In genomic region chr3:104520471-104520870, GRCm38 (mm10) we compare ENCODE assay signal across 28 mouse cellular contexts. TPM values are rescaled to one million over a fixed set of nuclear protein-coding genes. Genes with fewer than 3 reads are reported as not detected.
A peak's percentile ranks its signal among the peaks of the same experiment; 100 is the strongest.
DNase-seq lines count a peak whose midpoint lies in the region; ATAC-seq lines count a peak whose summit lies in the region.
"Had no signal": no experiment of that assay in that cellular context is flagged by ENCODE, and none has a peak within 500 bp of the region (broad histone marks: within the 10 kb centered on the region; RNA-seq: fewer than 3 reads in every experiment).

No protein-coding gene starts in this region.

- H3K27me3 ChIP-seq in heart, embryonic 10.5 days (ENCODE audit: insufficient read depth, poor library complexity, severe bottlenecking) = no peaks in the 10 kb centered on the region
- no peaks in the 10 kb centered on the region for H3K27me3 ChIP-seq in heart, embryonic 12.5 days (replicated peaks)
- H3K27me3 ChIP-seq: CH12.LX; embryonic facial prominence, embryonic 13.5 days; embryonic facial prominence, embryonic 15.5 days; forebrain, embryonic 12.5 days had no signal

- no peaks in the 10 kb centered on the region for H3K36me3 ChIP-seq in heart, embryonic 10.5 days
- no peaks in the 10 kb centered on the region for H3K36me3 ChIP-seq in heart, embryonic 12.5 days
- H3K36me3 ChIP-seq: embryonic facial prominence, embryonic 13.5 days; embryonic facial prominence, embryonic 15.5 days; forebrain, embryonic 10.5 days; forebrain, embryonic 12.5 days; G1E had no signal

- no peak overlapping the region for H3K9ac ChIP-seq in heart, embryonic 12.5 days
- H3K9ac ChIP-seq: embryonic facial prominence, embryonic 13.5 days; embryonic facial prominence, embryonic 15.5 days; forebrain, embryonic 12.5 days had no signal

- no peak overlapping the region for H3K27ac ChIP-seq in heart, embryonic 10.5 days
- no peak overlapping the region for H3K27ac ChIP-seq in heart, embryonic 12.5 days (ENCODE audit: poor library complexity, severe bottlenecking)
- H3K27ac ChIP-seq: embryonic facial prominence, embryonic 13.5 days; embryonic facial prominence, embryonic 15.5 days; forebrain, embryonic 10.5 days; forebrain, embryonic 12.5 days had no signal

- ATAC-seq in heart, embryonic 12.5 days (ENCODE audit: insufficient number of reproducible peaks, low FRiP score) = no peak
- ATAC-seq in megakaryocyte, adult 5-6 weeks (ENCODE audit: poor library complexity, severe bottlenecking) = no peak
- ATAC-seq: activated CD4-positive, CD25-positive, alpha-beta regulatory T cell, adult 4 months; CD4-positive, CD25-positive, alpha-beta regulatory T cell, adult 4 months; forebrain, embryonic 14.5 days; forebrain, embryonic 16.5 days had no signal

- 61% methylated on average over 3 of the region's 3 CpGs for WGBS in heart, embryonic 10.5 days
- 62% methylated on average over 3 of the region's 3 CpGs for WGBS in heart, embryonic 12.5 days

- H3K4me3 ChIP-seq in heart, embryonic 10.5 days = no peak overlapping the region
- H3K4me3 ChIP-seq in heart, embryonic 12.5 days = no peak overlapping the region
- H3K4me3 ChIP-seq: embryonic facial prominence, embryonic 13.5 days; embryonic facial prominence, embryonic 15.5 days; erythroblast, embryonic 14.5 days; forebrain, embryonic 10.5 days; forebrain, embryonic 12.5 days had no signal

- no peak overlapping the region for H3K4me2 ChIP-seq in heart, embryonic 12.5 days
- H3K4me2 ChIP-seq: embryonic facial prominence, embryonic 13.5 days; embryonic facial prominence, embryonic 15.5 days; forebrain, embryonic 12.5 days had no signal

- DNase-seq in heart, embryonic 10.5 days (ENCODE audit: low spot score) = peak; percentile 14
- DNase-seq in NIH3T3 (ENCODE audit: low read depth) (peak; percentile 79), adipocyte (ENCODE audit: low spot score) (peak; percentile 47)
- no peak for DNase-seq in neural tube, embryonic 10.5 days (ENCODE audit: extremely low spot score, low spot score)
- DNase-seq: adrenal gland, adult 2 months; adrenal gland, postnatal 10 days; adrenal gland, postnatal 25 days; B cell, adult 2 months; cerebellum, adult 11 months; cerebellum, adult 18-20 months; cerebellum, adult 8-10 months; cerebellum, adult 9-11 months; cerebellum, postnatal 14 days; cerebellum, postnatal 36 days; embryo, embryonic 11 days had no signal

- H3K9me3 ChIP-seq in heart, embryonic 10.5 days = no peaks in the 10 kb centered on the region
- peaks cover 4% of the 10 kb centered on the region for H3K9me3 ChIP-seq in heart, embryonic 12.5 days (replicated peaks)
- H3K9me3 ChIP-seq: embryonic facial prominence, embryonic 13.5 days; embryonic facial prominence, embryonic 15.5 days; forebrain, embryonic 10.5 days; forebrain, embryonic 12.5 days; G1E had no signal

- H3K4me1 ChIP-seq in heart, embryonic 10.5 days = peaks cover 4% of the 10 kb centered on the region; the same call in 1 of the 2 replicates
- no peaks in the 10 kb centered on the region for H3K4me1 ChIP-seq in heart, embryonic 12.5 days (replicated peaks)
- H3K4me1 ChIP-seq: embryonic facial prominence, embryonic 13.5 days; forebrain, embryonic 10.5 days; forebrain, embryonic 12.5 days had no signal

RNA-seq across cellular contexts. Expression of gene Lrig2, which starts 8.8 kb away (rescaled TPM):
- polyA plus RNA-seq in heart, embryonic 10.5 days (2016; fragmentation: Nextera tagmentation; extraction: Ambion mirVana) = 13.0 and 14.1 TPM in 2 replicates
- polyA plus RNA-seq in heart, embryonic 12.5 days (2016; fragmentation: Nextera tagmentation; extraction: Ambion mirVana) = 14.4 and 16.0 TPM in 2 replicates
- total RNA-seq in megakaryocyte, adult 5-6 weeks (2015) = 8.5 and 12.9 TPM in 2 replicates
- 16.0 and 19.8 TPM in 2 replicates for total RNA-seq in megakaryocyte, adult 5-6 weeks (2017)
